Mouse (Mus musculus): ENCODE results near the gene Snx30.

Gene Snx30

DNA sequence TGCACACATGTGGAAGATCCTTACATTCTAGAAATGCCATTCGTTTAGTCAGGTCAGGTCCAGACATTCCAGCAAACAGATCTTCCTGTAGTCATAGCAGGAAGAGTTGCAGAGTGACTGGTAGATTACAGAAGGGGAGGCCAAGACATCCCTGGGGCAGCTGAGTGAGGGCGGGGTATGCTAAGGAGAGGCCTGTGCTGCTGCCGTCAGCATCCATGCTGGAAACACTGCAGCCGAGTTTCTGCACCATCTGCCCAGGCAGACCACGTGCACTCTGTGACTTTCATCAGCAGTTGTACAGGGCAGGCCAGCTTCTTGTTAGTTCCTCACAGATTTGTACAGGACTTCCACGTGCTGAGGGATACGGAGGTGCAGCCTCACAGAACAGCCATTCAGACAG is 17.8 kb downstream of the Snx30 start:
- in situ Hi-C loops (cut with MboI, MseI): no loop called here

DNA sequence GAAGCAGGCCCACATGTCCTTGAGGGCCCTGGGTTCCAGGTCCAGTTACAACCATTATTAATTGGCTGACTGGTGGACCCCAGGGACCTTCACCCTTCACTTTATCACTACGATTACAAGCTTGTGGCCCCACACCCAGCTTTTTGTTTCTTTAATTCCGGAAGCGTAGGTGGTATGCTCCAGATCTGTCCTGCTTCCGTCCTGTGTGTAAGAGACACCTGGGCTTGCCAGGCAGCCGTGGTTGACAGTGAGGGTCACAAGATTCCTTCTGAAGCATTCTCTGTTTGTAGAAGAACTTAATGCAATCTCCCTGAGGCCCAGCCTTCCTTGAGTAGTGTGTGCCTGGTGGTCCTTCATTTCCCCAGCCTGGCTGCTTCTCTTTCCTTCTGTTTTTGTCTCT is 19.2 kb downstream of the Snx30 start:
- in situ Hi-C loops (cut with MboI, MseI): no loop called here

DNA sequence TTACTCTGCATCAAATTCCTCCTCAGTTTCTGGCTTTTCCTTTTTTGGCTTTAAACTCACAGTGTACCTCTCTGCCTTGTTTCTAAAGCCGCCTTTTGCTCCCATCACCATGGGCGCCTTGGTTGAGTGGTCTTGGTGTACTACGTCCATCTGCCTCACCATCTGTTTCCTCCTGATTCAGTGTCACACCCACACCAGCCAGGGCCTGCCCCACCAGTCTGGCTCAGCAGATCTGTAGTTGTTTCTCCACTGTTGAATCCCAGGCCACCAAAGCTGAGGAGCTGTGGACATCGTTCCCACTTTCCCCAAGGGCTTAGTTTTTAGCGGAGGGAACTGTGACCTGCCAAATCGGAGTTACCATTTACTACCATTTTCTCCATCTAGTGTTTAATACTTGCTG is 20.0 kb downstream of the Snx30 start:
- in situ Hi-C loops (cut with MboI, MseI): no loop called here

DNA sequence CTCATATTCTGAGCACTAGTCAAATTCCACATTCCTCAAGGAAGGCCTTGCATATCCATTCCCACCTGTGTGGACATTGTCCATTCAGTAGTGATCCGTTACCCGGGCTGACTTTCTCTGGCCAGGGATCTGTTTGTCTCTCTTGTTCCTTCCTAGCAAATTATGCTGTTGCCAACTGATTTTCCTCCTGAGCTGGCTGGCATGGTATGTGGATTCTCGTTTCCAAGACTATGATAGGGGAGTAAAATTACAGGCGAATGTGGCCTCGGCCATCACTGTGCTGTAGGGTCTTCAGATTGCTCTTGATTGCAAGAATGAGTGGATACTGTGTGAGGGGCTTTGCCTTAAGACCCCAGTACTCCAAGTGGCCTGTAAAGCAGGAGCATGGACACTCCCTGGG is 20.7 kb downstream of the Snx30 start:
- in situ Hi-C loops (cut with MboI, MseI): no loop called here

DNA sequence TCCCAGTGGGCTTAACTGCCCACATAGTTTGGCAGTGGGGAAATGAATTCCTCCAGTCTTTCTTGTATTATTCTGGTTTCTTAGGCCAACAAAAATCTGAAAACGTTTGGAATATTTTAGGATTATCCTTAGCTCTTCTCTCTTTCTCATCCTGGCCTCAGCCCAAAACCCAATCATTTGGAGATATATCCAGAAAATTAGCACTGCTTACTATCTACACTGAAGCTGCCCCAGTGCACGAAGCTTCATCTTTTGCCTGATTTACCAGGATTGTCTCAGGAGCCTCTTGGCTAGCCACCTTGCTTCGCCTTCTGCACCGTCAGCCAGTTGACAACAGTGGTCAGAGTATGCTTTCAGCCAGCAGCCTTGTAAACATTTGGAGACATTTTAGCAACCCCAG is 23.4 kb downstream of the Snx30 start:
- in situ Hi-C loops (cut with MboI, MseI): no loop called here

DNA sequence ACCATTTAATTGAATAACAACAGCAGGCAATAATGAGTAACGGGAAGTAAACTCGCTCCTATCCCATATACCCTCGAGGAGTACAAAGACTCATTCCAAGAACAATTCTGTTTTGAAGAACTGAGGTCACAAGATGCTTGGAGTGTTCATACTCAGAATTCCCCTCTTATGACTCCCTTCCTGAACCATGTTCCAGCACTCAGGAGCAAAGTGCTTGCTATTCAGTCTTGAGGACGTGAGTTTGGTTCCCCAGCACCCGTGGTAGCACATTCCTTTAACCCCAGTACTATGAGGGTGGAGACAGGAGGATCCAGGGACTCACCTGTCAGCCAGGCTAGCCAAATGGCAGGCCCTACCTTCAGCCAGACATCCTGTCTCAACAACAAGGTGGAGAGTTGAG is 25.4 kb downstream of the Snx30 start:
- in situ Hi-C loops (cut with MboI, MseI): no loop called here

DNA sequence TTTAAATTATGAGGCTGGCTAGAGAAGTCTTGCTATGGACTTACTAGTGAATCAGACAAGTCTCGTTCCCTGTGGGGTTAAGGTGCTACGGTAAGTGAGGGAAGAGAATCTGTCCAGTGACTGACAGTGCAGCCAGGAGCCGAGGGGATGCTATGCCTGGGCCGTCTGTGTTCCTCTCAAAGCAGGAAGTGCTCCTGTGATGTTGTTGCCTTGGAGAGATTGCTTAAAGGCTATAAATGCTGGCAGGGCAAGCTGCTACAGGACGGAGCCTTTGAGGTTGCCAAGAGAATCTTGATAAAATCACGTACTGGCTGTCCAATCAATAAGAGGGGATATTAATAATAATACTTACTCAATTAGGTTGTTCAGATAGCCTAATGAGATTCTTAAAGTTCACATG is 27.2 kb downstream of the Snx30 start:
- in situ Hi-C loops (cut with MboI, MseI): no loop called here

DNA sequence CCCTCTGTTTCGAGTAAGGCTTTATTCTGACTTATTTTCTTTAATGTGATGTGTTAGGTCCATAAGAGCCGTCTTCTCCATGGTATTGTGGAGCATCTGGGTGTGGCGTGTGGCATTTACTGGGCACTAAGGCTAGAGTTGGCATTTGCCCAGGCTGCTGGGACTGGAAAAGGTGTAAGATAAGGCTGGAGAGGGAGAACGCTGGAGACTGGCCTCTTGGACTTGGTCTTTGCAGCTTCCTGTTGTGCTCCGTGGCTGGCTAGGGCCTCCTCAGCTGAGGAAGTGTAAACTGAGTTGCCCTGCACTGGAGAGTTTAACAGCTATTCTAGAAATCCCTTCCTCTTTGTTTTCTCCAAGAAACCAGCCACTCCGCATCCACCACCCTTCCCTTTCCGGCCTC is 32.0 kb downstream of the Snx30 start:
- in situ Hi-C loops (cut with MboI, MseI): no loop called here

DNA sequence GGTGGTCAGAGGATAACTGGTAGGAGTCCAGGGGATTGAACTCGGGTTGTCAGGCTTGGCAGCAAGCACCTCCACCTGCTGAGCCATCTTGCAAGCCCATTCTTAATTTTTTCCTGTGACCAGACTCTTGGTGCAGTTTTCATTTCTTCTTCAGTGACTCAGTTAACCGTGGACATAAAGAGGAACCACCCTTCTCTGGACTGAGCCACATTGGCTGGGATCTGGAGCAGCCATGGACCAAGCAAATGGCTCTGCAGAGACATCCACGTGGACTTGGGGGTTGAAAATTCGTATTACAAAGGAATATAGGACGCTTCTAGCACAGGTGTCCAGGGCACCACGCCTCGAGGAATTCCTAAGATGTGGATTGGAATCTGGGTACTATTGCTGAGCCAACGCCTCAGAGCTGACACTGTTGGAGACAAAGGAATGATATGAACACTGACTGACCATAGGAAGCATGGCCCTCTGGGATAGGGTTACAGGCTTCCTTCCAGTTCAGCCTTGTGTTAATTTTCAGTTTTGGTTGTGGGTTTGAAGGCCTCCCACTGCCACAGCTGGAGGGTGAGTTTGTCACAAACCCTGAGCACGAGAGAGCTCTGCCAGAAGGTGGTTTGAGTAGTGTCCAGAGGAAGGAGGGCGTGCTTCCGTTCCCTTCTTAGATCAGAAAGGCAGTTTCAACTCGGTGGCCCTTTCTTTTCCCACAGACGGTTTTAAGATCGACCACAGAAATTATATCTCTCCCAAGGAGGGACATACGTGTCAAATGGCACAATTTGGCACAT is 39.0 kb downstream of the Snx30 start:
- in situ Hi-C loops (cut with MboI, MseI): loop anchor here (5.0 kb wide), 1 partner anchor 52 kb away; no protein-coding TSS in a partner anchor

DNA sequence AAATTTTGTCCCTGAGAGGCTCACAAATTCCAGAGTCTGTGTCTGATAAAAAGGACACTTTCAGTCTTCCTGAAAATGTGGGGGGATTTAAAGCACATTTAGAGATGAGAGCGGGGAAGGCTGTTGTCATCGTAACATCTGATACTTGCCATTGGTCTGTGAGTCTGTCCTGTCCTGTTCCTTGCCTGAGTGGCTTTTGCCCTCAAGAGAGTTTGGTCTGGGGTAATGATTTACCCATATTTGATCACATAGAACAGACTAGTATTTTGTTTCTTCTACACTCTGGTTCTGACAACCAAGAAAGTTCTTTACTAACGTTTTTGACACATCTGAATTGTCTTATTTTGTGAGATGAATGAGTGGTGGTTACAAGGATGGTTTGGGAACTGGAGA is 39.6 kb downstream of the Snx30 start:
- in situ Hi-C loops (cut with MboI, MseI): loop anchor here (5.0 kb wide), 1 partner anchor 53 kb away; no protein-coding TSS in a partner anchor

DNA sequence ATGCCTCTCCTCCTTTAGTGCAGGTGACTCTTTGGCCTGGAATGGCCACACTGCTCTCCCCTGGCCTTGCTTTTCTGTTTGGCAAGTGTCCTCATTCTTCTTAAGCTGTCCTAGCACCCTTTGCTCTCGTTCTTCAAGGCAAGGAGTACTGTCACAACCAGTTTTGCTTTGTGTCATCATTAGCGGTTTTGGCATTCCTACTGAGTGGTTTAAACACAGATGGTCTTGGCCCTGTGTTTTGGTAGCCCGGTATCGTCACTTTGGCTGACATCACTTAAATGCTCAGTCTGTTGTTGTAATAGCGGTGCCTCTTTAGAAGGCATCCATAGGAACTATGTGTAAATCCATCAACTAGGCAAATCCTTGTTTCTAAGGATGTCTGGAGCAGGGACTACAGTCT is 41.8 kb downstream of the Snx30 start:
- in situ Hi-C loops (cut with MboI, MseI): loop anchor here (5.0 kb wide), 1 partner anchor 55 kb away; no protein-coding TSS in a partner anchor

DNA sequence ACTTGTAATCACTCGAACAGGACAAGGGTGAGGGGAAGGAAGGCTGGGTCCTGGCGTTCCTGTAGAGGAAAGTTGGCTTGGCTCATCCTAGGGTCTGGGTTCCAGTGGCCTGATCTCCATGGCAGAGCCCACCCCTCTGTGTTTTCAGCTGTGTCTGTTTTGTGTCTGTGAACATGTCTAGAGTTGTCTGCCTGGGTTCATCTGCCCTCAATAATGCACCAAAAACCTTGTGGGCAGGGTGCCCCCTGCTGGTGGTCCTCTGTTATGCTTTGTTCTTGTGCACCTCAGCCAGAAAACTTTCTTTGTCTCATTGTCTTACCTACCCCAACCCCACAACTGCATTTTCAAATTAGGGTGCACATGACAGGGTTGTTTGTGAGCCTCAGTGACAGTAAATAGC is 44.5 kb downstream of the Snx30 start:
- in situ Hi-C loops (cut with MboI, MseI): no loop called here

DNA sequence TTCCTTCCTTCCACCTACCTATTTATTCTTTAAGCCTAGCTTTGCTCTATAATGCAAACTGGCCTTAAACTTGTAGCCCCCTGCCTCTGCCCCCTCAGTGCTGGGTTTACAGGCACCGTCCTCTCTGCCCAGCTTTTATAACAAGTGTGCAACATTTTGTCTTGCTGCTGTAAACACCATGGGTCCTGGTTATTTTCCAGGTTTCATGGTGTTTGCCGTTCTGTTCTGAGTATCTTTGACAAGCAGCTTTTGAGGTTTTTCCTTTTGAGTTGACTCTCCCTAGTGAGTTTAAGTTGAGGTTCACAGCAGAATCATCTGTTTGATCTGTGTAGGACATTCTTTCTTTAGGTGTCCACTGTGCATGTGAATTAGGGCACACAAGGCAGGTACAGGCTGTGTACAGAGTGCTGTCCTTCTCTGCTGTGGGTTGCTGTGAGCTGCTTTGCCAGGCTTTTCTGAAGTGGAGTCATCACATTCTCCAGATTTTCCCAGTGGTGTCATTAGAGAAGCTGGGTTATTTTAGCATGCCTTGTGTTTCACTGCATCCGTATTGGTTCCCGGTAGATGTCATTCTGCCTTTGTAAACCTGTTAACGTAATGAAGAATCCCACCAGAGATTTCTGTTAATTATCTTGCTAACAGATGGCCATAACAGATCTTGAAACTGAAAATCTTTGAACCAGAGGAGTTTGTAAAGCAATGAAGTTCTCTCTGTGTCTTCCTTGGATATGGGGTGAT is 45.4 kb downstream of the Snx30 start:
- in situ Hi-C loops (cut with MboI, MseI): no loop called here

DNA sequence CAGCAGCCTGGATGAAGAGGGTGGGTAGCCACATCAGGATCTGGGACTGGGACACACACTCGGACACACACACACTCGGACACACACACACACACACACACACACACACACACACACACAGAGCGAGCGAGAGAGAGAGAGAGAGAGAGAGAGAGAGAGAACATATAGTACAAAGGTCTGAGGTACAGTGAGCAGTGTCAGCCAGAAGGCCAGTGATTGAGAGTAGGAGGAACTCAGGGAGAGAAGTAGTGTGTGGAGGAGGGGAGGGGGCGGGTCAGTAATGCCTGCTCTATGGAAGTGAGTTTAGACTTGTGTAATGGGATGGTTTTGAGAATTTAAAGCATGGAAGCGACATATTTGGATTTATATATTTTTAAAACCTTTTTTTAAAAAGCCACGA is 47.5 kb downstream of the Snx30 start:
- in situ Hi-C loops (cut with MboI, MseI): no loop called here

DNA sequence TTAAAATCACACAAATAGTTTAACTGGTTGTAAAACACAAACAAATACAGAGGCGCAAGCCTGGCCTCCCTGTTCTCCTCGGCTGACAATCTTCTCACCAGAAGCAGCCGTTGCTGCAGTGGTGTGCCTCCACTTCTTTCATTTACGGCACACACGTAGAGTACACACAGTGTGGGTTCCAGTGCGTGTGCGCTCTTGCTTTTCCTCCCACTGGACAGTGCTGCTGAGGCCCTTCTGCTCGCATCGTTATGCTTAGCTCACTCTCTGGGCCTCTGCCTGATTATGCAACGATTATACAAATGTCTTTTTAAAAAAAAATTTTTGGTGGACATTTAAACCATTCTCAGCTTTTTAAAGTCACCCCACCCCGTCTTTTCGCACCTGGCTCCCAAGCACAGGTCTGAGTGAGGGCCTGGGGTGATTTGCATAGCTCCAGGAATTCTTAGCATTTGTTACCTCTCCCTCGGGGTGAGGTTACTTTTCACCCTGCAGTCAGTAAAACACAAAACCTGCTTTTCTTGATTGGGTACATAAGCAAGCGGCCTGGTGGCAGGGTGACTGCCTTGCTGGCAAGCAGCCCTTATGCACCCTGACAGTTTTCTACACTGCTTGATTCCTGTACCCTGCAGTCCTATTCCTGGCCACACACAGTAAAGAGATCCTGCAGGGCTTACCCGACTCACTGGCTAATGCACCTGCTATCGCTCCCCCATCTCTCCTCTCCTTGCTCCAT is 54.2 kb downstream of the Snx30 start:
- in situ Hi-C loops (cut with MboI, MseI): no loop called here

DNA sequence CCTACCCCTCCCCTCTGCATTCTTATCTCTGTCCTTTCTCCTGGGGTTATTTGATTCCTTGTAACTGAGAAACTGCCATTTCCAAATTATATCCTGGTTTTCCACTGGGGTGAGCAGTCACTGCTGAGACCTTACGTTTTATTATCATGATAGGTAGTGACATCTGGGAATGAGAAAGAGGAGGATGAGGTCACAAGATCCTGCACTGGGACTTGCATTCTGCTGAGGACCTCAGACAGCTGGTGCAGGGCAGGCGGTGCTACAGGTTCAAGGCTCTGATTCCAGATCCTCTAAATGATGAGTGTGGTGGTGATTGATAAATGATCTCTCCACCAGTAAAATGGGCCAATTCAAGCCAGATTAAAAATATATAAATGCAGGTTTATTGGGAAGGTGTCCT is 54.8 kb downstream of the Snx30 start:
- in situ Hi-C loops (cut with MboI, MseI): no loop called here

DNA sequence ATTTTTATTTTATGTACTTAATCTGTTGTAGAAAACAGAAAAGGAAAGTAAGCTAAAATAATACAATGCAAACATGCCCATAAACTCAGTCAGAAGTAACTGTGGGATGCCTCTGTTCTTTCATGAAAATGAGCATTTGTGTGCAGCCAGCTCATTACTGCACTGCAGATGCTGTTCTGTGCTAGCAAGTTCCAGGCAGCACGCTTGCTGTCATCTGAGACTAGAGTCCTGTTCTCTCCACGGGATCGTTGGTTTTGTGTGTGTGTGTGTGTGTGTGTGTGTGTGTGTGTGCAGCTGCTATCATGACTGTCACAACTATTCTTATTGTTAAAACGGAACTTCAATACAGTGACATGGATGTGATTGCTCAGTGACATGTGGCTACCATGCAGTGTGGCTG is 56.2 kb downstream of the Snx30 start:
- in situ Hi-C loops (cut with MboI, MseI): no loop called here

DNA sequence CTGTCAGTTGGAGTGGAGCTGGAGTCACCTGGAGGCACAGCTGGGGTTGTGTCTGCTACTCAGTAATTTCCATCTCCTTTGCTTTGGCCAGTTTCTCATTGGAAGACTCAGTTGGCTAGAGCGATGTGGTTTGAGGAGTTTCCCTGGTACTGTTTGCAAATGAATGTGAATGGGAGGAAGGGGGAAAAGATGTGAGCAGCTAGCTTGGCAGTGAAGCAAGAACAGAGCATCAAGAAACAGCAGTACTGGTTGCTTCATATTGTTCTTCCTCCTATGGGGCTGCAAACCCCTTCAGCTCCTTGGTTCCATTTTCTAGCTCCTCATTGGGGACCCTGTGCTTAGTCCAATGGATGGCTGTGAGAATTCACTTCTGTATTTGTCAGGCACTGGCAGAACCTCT is 56.7 kb downstream of the Snx30 start:
- in situ Hi-C loops (cut with MboI, MseI): no loop called here

DNA sequence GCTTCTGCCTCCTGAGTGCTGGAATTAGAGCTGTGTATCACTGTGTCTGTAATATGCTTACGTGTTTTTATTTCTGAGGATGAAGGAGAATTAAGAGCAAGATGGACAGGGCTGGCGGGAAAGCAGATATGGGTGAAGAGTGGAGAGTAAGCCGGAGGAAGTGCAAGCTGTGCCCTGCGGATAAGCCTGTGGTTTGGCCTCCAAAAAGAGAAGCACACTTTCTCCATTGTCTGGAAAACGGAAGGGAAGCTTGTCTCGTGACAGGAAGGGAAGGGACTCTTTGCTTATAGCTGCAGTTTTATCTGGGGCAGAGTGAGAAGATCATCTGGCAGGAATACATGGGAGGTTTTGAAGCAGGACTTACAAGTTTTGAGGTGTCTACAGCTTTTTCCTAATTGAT is 58.2 kb downstream of the Snx30 start:
- in situ Hi-C loops (cut with MboI, MseI): no loop called here

DNA sequence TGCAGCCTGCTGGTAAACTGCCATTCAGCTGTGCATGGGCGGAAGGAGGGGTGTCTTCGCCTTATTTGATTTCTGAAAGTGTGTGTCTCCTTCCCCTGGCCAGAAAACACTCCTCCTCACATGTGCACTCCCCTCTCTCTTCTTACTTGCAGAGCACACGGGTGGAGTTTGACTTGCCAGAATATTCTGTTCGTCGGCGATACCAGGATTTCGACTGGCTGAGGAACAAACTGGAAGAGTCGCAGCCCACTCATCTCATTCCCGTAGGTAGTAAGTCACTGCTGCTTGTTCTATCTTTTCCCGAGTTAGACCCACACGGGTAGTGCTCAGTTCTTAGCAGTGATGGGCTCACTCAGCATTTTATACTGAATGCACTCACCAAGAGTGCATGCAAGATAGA is 62.4 kb downstream of the Snx30 start:
- in situ Hi-C loops (cut with MboI, MseI): no loop called here

DNA sequence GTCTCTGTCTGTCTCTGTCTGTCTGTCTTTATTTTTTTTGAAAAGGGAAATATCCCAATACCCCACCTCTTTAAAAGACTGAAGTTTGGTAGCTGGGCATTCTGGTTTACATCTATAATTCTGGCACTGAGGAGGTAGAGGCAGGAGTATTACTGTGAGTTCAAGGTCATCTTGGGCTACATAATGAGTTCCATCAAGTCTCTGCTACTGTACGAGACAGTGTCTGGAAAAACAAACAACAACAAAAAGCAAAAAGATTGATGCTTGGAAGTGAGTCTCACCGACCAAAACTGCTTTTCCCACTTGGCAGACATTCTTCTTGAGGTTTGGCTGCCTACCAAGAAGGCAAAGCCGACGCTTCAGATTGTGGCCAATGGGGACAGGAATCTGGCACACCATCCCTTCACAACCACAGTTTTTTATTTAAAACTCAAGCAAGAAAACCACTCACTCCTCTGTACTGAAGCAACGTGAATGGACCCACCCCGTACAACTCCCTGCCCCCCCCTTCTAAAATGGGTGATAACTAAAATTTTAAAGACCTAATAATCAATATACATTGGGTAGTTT is 63.9 kb downstream of the Snx30 start:
- in situ Hi-C loops (cut with MboI, MseI): no loop called here

DNA sequence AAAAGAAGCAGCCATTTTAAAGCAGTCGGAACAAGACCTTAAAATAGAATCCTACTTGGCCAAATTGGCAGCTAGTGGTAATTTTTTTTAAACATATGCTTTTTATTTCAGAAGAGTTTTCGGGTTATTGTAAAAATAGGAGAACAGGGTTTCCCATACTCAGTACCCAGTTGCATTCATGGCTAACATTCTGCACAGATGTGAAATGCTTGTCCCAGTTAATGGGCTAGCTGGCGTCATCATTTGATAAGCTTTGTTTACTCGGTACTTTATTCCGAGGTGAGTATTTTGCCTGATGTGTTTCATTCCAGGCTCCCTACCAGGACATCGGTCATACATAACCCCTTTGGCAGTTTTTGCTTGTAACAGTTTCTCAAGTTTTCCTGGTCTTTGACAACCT is 64.8 kb downstream of the Snx30 start:
- in situ Hi-C loops (cut with MboI, MseI): no loop called here

All from regulatory T cell (primary cell).